Mouse (Mus musculus) frontal cortex, postnatal 10 days (tissue): ENCODE measurements around the gene Fancl.

ENCODE experiments used
- DNase-seq, 2 experiments: peaks; one replicate each; pipeline ENCODE4 v3.0.0; 2022; ENCODE audit warnings: low spot score in 2 of 2, mixed read lengths in 1 of 2

Fancl gene

GRCm38 (mm10) chr11:26489761-26490466 lies 104.0 kb downstream of the Fancl start:
- peak; percentile 18 to 20 for DNase-seq

- DNase-seq = no peak
These were observed 110.0 kb downstream of the Fancl start for GRCm38 (mm10) chr11:26495951-26496350.

GRCm38 (mm10) chr11:26513683-26514082 lies 127.7 kb downstream of the Fancl start:
- no peak for DNase-seq

DNA sequence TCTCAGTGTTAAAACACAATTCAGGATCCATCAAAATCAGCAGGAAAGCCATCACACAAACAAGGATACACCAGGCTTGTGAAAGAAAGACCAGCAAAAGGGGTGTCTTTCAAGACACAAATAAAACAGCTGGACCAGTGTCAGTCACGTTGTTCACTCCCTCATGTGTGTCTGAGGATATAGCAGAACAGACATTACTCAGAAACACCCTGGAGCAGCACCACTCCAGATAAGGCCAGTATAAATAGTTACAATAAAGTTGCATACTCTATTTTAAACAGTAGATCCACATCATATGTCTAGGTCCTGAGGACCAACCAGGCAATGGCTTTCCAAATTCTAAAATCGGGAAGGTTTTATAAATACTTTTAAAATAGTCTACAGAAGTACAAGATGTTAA lies 130.2 kb downstream of the Fancl start:
- DNase-seq = no peak

- no peak for DNase-seq
These were observed 133.1 kb downstream of the Fancl start for GRCm38 (mm10) chr11:26518991-26519390.
